Mouse (Mus musculus): ENCODE measurements around the gene Isl2. TPM values are rescaled to one million over a fixed set of nuclear protein-coding genes. Genes with fewer than 3 reads are reported as not detected.

The Isl2 gene
- total RNA-seq, 2 experiments from 2014 or later: not detected

DNA sequence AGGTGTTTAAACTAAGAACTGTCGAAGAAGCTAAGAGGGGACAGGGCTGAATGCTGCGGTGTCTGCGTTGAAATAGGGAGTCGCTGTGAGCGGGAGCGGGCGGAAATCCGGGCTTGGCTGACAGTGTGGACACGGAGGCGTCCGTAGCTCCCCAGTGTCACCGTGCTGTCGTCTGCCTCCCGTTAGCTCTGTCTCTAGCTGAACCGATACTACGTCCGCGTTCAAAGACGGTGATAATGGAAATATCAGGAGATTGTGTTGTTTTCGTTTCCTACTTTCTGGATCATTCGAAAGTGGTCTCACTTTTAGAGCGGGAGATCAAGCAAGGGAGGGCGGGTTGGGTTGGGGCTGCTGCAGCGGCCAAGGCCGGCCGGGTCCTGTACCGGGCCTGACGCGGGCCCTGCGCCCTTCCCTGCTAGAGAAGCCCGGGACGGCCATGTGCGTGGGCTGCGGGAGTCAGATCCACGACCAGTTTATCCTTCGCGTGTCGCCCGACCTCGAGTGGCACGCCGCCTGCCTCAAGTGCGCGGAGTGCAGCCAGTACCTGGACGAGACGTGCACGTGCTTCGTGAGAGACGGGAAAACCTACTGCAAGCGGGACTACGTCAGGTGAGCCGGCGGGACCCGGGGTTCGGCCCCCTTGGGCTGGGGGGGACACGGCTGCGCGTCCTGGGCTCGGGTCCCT, 3.4 kb downstream of the Isl2 start:
- no peak overlapping the region for H3K27ac ChIP-seq
- TF ChIP-seq CTCF (conservative IDR thresholded peaks at IDR 0.05): no peak
- no peak overlapping the region for H3K4me3 ChIP-seq
- DNase-seq (ENCODE audit: low spot score in 2 of 2): no peak

DNA sequence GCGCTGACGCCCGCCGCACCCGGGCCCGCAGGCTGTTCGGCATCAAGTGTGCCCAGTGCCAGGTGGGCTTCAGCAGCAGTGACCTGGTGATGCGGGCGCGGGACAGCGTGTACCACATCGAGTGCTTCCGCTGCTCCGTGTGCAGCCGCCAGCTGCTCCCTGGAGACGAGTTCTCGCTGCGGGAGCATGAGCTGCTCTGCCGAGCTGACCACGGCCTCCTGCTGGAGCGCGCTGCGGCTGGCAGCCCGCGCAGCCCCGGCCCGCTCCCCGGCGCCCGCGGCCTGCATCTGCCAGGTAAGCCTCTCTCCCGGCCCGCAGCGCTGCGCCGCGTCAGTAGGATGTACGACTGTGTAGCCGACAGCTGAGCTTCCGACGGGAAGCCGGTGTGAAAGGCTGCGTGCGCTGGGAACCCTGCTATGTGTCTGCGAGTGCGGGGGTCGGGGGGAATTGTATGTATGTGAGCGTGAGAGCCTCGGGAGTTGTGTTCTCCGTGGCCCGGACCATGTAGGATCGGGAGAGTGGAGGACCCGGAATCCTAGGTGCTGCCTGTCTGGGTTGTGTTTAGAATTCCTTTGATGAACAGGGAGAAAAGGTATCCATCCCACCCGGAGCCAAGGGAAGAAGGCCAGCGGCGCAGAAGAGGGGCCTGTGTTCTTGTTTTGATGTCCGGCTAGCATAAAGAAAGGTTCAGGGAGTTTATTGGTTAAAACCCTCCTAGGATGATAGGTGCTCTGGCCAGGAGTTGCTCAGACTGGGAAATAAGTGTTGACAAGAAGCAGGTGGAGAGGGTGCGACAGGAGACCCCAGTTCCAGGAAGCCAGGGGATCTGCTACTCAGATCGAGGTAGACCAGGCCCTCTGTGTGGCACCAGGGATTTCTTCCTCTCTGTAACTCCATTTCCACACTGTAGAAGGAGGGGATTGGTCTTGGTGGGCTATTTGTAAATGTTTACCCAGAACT, 4.2 kb downstream of the Isl2 start:
- no peak for TF ChIP-seq CTCF (conservative IDR thresholded peaks at IDR 0.05)
- Histone ChIP-seq H3K4me3 (no peak overlapping the region), H3K27ac (no peak overlapping the region)
- DNase-seq (ENCODE audit: low spot score in 2 of 2): no peak

DNA sequence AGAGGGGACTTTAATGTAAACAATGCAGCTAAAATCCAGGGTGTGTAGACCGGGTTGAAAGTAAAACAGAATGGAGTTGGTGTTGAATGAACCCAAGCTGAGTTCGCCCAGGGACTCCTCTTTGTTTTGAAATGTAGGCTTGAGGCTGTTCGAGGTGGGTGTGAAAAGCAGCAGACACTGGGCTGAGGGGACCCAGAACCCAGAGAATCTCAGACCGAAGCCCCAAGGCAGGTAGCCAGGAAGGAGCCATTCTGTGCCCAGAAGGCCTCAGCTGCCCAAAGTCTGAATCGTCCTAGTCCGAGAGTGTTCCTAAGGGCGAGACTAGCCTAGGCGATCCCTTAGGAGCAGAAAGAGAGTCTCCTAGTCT, 4.8 kb downstream of the Isl2 start:
- no peak overlapping the region for H3K4me3 ChIP-seq
- DNase-seq (ENCODE audit: low spot score in 2 of 2): no peak
- no peak overlapping the region for H3K27ac ChIP-seq
- no peak for TF ChIP-seq CTCF (conservative IDR thresholded peaks at IDR 0.05)

DNA sequence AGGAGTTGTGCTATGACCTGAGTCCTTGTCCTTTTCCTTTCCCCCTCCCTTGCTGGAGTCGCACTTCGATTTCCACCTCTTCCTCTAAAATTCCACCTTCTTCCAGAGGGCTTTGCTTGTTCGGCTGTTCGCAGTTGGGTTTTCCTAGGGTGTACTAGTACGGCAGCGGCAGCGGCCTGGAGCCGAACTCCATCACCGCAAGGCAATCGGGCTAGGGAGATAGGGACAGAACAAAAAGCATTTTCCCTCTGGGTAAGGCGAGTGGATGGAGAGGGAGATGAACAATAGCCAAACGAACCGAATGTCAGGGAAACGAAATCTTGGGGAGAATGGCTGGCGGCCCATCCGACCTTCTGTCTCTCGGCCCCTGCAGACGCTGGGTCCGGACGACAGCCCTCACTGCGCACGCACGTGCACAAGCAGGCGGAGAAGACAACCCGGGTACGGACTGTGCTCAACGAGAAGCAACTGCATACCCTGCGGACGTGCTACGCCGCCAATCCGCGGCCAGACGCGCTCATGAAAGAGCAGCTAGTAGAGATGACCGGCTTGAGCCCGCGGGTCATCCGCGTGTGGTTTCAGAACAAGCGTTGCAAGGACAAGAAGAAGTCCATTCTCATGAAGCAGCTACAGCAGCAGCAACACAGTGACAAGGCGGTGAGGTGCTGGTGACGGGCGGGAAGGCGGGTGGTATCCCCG, 5.4 kb downstream of the Isl2 start:
- TF ChIP-seq CTCF (conservative IDR thresholded peaks at IDR 0.05): no peak
- DNase-seq (ENCODE audit: low spot score in 2 of 2): no peak
- H3K4me3 ChIP-seq: no peak overlapping the region
- no peak overlapping the region for H3K27ac ChIP-seq

DNA sequence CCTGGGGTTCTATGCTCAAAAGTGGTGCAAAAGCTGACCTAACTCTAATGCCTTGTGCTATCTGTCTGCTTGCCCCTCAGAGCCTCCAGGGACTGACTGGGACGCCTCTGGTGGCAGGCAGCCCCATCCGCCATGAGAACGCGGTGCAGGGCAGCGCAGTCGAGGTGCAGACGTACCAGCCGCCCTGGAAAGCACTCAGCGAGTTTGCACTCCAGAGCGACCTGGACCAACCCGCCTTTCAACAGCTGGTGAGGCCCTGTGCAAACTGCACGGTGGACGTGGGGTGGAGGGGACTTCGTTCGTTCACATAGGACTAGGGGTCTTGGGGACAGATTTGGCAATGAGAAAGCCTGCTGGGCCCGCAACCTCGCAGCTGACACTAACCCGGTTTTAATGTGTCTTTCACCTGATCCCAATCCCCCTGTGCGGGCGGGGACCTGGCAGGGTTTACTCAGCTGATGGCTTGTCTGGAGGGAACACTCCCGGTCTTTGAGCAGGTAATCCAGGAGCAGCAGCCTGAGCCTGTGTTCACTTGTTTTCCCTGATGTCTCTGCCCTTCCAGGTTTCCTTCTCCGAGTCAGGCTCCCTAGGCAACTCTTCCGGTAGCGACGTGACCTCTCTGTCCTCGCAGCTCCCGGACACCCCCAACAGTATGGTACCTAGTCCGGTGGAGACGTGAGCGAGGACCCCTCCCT, 6.5 kb downstream of the Isl2 start:
- DNase-seq (ENCODE audit: low spot score in 2 of 2): no peak
- Histone ChIP-seq H3K27ac (no peak overlapping the region), H3K4me3 (no peak overlapping the region)
- no peak for TF ChIP-seq CTCF (conservative IDR thresholded peaks at IDR 0.05)

DNA sequence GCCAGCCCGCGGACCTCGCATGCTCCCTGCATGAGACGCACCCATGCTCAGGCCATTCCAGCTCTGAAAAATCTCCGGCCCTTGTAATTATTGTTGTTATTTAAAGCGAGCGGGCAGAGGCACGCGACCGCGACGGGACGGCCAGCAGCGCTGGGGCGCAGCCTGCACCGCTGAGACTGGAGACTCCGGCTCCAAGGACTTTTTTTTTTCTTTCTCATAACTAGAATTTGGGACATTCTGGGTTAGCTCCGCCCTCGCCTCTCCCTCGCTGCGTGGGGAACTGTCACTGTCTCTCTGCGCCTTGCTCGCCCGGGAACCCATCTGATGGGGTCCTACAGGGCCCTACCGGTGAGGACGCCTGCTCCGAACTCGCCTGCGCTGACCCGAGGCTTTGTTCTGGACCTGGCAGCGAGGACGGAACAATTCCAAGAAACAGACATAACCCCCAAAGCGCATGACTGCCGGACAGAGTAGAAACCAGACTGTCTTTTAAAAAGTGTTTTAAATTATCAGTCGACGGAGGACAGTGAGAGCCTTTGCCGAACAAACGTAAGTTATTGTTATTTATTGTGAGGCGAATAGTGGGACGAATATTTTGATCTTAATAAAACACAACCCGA, 7.2 kb downstream of the Isl2 start:
- no peak for DNase-seq (ENCODE audit: low spot score in 2 of 2)
- H3K4me3 ChIP-seq: no peak overlapping the region
- no peak overlapping the region for H3K27ac ChIP-seq
- no peak for TF ChIP-seq CTCF (conservative IDR thresholded peaks at IDR 0.05)

DNA sequence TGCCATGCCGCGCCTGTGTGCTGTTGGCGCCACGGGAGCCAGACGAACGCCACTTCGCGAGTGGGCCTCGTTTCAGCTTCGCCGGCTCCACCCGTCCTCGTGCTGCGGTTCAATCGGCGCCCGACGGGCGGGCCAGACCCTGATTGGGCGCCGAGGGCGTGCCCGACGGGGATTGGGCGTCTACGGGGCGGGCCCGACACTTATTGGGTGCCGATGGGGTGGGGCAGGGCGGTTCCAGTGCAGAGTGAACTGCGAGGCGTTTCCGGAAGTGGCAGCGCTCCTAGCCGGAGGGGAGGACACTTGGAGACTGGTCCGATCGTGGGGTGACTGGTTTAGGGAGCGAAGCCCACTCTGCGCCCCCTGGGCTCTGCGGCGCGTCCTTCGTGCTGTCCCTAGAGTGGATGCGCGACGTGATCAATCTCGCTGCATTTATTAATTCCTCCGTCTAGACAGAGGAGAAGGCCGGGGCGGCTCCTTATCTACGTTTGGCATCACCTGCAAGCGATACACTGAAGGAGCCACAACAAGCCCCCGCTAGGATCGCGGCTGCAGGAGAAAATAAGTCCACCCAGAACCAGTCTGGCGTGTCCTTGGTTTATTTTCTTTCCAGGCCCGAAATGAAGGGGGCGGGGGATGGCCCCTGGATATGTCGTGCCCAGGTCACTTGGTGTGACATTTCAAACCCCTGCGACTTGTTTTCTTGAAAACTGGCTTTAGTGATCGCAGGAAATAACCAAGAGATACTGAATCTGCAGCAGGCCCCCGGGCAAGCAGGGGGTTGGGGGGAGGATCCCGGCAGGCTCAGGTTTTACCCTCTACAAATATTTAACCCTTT, 7.9 kb downstream of the Isl2 start:
- no peak overlapping the region for H3K4me3 ChIP-seq
- DNase-seq (ENCODE audit: low spot score in 2 of 2): no peak

DNA sequence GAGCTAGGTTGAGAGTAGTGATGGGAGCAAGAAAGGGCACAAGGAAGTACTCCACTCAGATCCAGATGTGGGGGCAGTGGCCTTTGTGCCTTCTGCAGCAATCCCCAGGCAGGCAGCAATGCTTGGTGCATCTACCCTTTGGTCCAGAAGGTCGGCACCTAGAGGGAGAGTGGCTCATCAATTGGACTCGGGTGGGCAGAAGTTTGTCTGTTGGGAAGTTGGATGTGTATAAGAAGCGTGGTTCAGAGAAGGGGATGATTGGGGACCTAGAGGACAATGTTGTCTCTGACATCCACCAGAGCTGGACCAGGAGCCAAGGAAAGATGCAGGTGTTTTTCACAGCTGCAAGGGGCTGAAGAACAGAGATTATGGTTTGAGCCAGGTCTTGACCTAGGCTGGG, 10.4 kb downstream of the Isl2 start:
- no peak for DNase-seq (ENCODE audit: low spot score in 2 of 2)

More for the DNA sequence above, 7.9 kb downstream of the Isl2 start:
- no peak overlapping the region for H3K27ac ChIP-seq
- no peak for TF ChIP-seq CTCF (conservative IDR thresholded peaks at IDR 0.05)

DNA sequence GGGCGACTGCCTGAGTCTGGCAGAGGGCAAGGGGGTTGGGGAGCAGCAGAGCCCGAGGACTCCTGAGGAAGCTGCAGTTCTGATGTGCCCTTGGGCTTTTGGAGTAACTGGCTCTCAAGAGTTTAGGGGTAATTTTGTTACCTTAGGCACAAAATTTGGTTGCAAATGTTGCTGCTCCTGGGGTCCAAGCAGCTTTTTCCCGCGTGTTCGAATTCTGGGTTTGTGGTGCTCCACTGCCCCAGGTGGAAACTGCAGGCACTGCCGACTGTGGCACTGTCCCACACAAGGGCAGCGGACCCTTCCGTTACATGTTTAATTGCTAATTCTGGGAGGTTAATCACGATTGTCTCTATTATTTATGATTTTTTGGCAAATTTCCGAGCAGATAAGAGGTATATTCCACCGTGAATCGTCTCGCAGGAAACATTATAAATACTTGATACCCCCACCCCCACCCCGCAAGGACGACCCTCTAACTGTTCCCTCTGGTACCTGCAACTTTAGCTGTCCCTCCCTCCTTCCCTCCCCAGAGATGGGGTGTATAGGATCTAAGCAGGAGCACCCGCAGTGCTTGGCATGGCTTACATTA, 10.9 kb downstream of the Isl2 start:
- DNase-seq (ENCODE audit: low spot score in 2 of 2): no peak
- H3K4me3 ChIP-seq: no peak overlapping the region
- peak; percentile 50 for TF ChIP-seq CTCF (conservative IDR thresholded peaks at IDR 0.05)

More for the DNA sequence above, 10.4 kb downstream of the Isl2 start:
- H3K4me3 ChIP-seq: no peak overlapping the region
- no peak overlapping the region for H3K27ac ChIP-seq
- TF ChIP-seq CTCF (conservative IDR thresholded peaks at IDR 0.05): no peak

DNA sequence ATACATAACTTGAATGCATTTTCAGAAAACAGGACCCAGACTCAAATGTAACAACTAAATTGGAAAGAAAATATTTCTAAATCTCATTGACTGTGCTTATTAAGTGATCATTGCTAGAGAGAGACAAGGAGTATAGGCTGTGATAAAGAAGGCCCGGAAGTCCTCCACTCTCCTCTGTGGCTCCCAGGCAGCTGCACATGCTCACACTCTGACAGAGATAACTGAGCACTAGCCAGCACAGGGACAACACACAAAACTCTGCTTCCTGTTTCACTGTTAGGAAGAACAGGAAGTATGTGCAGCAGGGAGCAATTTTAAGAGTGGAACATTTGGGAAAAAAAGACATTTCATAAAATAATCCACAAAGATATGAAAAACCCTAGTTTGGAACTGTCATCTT, 16.5 kb downstream of the Isl2 start:
- TF ChIP-seq CTCF (conservative IDR thresholded peaks at IDR 0.05): no peak
- DNase-seq (ENCODE audit: low spot score in 2 of 2): no peak
- H3K27ac ChIP-seq: no peak overlapping the region
- H3K4me3 ChIP-seq: no peak overlapping the region

More for the DNA sequence above, 10.9 kb downstream of the Isl2 start:
- no peak overlapping the region for H3K27ac ChIP-seq

DNA sequence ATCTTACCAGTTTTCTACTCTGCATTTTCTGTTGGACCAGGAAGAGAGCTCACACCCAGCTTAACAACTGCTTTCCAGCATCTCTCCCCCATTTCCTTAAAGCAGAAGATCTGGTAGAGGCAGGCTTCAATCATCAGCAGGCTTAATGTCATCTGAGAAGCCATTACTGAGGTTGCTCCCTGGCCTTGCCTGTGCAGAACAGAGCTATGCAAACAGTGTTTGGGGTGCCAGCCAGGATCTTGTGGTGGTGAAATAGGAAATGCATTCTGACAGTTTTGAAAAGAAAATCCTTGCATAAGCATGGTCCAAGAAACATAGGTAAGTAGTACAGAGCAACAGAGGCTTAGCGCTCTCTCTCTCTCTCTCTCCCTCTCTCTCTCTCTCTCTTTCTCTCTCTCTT, 22.5 kb downstream of the Isl2 start:
- H3K4me3 ChIP-seq: no peak overlapping the region
- DNase-seq (ENCODE audit: low spot score in 2 of 2): no peak
- no peak overlapping the region for H3K27ac ChIP-seq
- TF ChIP-seq CTCF (conservative IDR thresholded peaks at IDR 0.05): no peak

All from layer of hippocampus, adult 2 months (tissue).